Mouse (Mus musculus) bone marrow macrophage, adult 2 months (primary cell): ENCODE measurements around the gene Cwc15. TPM values are rescaled to one million over a fixed set of nuclear protein-coding genes. Genes with fewer than 3 reads are reported as not detected.
"Not testable (repeated sequence)": the region's sequence is repeated elsewhere in the genome, so short reads cannot be mapped to it uniquely, and the experiment has no call there.

Experiments
- H3K27ac ChIP-seq: 2 replicates; pipeline ENCODE4 v1.5.1; 2012; ENCODE audit warnings: low read depth, low read length; ENCODE audit not compliant: insufficient read depth
- H3K4me1 ChIP-seq: 2 replicates; pipeline ENCODE4 v1.6.1; 2012; ENCODE audit warnings: low read length; ENCODE audit not compliant: control insufficient read depth, insufficient read depth
- H3K4me3 ChIP-seq: 2 replicates; pipeline ENCODE4 v1.5.1; 2012; ENCODE audit warnings: mild to moderate bottlenecking, low read length, moderate library complexity; ENCODE audit not compliant: insufficient read depth
- CTCF ChIP-seq: IDR thresholded peaks from 2 replicates; pipeline ENCODE4 v1.5.1; 2012; ENCODE audit warnings: low read depth, mild to moderate bottlenecking, low read length, moderate library complexity
- POLR2A ChIP-seq: IDR thresholded peaks from 2 replicates; pipeline ENCODE4 v1.6.1; 2012; ENCODE audit warnings: mild to moderate bottlenecking, low read depth, low read length, borderline replicate concordance
- polyA plus RNA-seq: library from polyadenylated mRNA; stranded (reverse); fragments of >200 nt; gene quantifications from 2 replicates; pipeline ENCODE4 v1.2.4, GENCODE M21; 2012; ENCODE audit not compliant: missing spikeins, insufficient read depth, insufficient read length

Gene Cwc15
- polyA plus RNA-seq: 189 and 192 TPM in 2 replicates

GRCm38 (mm10) chr9:14500023-14500915, at the start of gene Cwc15, which contains the start of gene Kdm4d:
Gene Cwc15, plus strand, starts transcription at chr9:14500617.
Gene Kdm4d, minus strand, starts transcription at chr9:14500482.
- Histone ChIP-seq H3K4me1 (peaks cover 11% of the 10 kb centered on the region), H3K27ac (peak within 1 kb of the TSS; percentile 59), H3K4me3 (peak within 1 kb of the TSS; percentile 88)
- no peak for TF ChIP-seq CTCF
- TF ChIP-seq POLR2A: no peak

GRCm38 (mm10) chr9:14451120-14451519, 49.3 kb upstream of the Cwc15 start:
- not testable (repeated sequence) for H3K4me3 ChIP-seq, H3K27ac ChIP-seq, H3K4me1 ChIP-seq

DNA sequence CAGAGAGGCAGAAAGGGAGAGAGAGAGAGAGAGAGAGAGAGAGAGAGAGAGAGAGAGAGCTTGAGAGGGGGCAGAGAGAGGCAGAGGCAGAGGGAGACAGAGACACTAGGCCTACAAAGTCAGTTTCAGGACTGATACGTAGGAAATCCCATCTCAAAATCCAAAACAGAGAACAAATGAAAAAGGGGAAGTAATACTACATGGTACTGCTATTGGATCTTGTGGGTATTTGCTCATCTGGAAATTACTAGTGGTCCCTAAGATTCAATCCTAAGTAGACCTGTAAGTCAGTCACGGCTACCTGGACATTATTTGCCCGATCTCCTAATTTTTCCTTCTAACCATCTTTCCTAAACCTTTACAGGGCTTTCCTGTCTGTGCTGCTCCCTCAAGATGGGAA, 44.1 kb upstream of the Cwc15 start:
- H3K27ac ChIP-seq: no peak overlapping the region
- H3K4me1 ChIP-seq: no peaks in the 10 kb centered on the region
- TF ChIP-seq POLR2A (no peak), CTCF (no peak)
- no peak overlapping the region for H3K4me3 ChIP-seq

DNA sequence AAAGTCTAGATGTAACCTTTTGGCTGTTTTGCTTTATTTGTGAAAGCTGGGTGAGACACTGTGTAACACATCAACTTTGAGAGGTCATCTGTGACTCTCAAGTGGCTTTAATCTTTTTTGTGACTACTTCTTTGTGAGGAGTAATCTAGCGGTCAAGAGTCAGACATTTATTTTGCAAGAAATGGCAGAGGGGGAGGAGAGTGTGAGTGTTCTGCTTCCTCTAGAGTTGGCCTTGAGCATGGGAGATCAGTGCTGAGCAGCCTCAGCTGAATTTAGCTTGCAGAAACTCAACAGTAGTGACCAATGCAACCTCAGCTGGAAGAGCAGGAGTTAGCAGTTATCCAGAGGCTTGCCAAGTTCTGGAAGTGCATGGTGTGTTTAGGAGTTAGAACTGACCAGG, 37.9 kb upstream of the Cwc15 start:
- H3K27ac ChIP-seq, H3K4me3 ChIP-seq, H3K4me1 ChIP-seq: not testable (repeated sequence)

DNA sequence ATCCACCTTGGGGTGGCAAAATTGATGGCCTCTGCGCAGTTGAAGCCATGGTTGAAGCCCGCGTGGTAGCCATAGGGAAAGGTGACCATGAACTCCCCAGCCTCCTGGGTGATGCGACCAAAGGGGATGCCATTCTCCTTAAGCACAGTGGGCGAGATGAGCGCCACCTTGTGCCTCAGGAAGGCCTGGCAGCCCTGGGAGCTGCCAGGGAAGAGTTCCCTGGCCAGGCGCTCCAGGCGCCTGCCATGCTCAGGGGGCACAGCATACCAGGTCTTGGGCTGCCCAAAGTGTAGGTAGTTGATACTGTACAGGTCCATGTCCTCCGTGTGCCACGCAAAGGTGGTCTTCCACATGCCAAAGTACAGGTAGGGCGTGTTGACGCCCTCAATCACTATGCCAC, 36.7 kb upstream of the Cwc15 start:
- H3K4me3 ChIP-seq, H3K4me1 ChIP-seq, H3K27ac ChIP-seq: not testable (repeated sequence)

- no peak overlapping the region; the same call in 1 of the 2 replicates for H3K4me3 ChIP-seq
- peaks cover 11% of the 10 kb centered on the region for H3K4me1 ChIP-seq
- no peak for TF ChIP-seq CTCF
- TF ChIP-seq POLR2A: no peak
- H3K27ac ChIP-seq: no peak overlapping the region
These were observed 1.3 kb upstream of the Cwc15 start for GRCm38 (mm10) chr9:14498896-14499705.

DNA sequence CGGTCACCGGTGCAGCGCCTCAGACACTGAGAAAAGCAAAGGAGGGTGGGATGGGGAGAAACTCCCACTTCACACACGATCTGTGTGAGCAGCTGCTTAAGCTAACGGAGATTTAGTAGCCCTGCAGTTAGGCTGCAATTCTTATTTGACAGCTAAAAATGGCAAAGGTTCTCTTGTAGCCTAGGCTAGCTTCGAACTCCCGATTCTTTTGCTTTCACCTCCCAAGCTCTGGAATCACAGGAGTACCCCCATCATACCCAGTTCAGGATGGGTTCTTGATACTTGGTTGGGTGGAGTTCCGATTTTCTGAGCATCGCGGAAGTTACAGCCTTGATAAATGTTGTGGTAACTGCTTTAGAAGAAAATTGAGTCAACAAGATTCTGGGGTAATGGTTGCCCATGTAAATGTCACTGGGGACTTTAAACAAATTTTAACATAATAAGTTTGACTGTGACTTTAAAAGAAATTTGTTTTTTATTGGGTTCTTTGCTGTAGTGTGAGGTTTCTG, 553 bp downstream of the Cwc15 start:
- Histone ChIP-seq H3K4me3 (peak overlapping the region; percentile 87), H3K4me1 (peaks cover 11% of the 10 kb centered on the region), H3K27ac (peak overlapping the region; percentile 59)
- no peak for TF ChIP-seq POLR2A
- no peak for TF ChIP-seq CTCF

- TF ChIP-seq CTCF (peak; percentile 51; the same call in 1 of the 2 replicates), POLR2A (no peak)
- H3K4me3 ChIP-seq: no peak overlapping the region
- H3K27ac ChIP-seq: no peak overlapping the region
- H3K4me1 ChIP-seq: no peaks in the 10 kb centered on the region
These were observed 12.4 kb downstream of the Cwc15 start for GRCm38 (mm10) chr9:14512633-14513445.

- no peak overlapping the region for H3K4me3 ChIP-seq
- H3K4me1 ChIP-seq: peaks cover 5% of the 10 kb centered on the region
- no peak for TF ChIP-seq POLR2A
- no peak for TF ChIP-seq CTCF
- no peak overlapping the region for H3K27ac ChIP-seq
These were observed 16.9 kb downstream of the Cwc15 start for GRCm38 (mm10) chr9:14517296-14517695.

- TF ChIP-seq CTCF (no peak), POLR2A (no peak)
- peaks cover 5% of the 10 kb centered on the region for H3K4me1 ChIP-seq
- no peak overlapping the region for H3K4me3 ChIP-seq
- no peak overlapping the region for H3K27ac ChIP-seq
These were observed 17.7 kb downstream of the Cwc15 start for GRCm38 (mm10) chr9:14518105-14518504.
